Mouse (Mus musculus): ENCODE results near the gene Senp7. TPM values are rescaled to one million over a fixed set of nuclear protein-coding genes. Genes with fewer than 3 reads are reported as not detected.
"Not testable (repeated sequence)": the region's sequence is repeated elsewhere in the genome, so short reads cannot be mapped to it uniquely, and the experiment has no call there.

The Senp7 gene
- polyA plus RNA-seq, 1 experiment = 25.1 TPM

- TF ChIP-seq POLR2A (IDR thresholded peaks at IDR 0.05; ENCODE audit: extremely low read depth, insufficient read depth, low read length) (no peak), CTCF (IDR thresholded peaks at IDR 0.05; ENCODE audit: extremely low read depth, insufficient read depth, low read length) (no peak)
- Histone ChIP-seq H3K4me1 (ENCODE audit: control insufficient read depth, insufficient read depth, low read length) (no peaks in the 10 kb centered on the region), H3K27ac (ENCODE audit: insufficient read depth, low read length) (no peak overlapping the region), H3K4me3 (ENCODE audit: insufficient read depth, low read length) (no peak overlapping the region)
These were observed 74.4 kb downstream of the Senp7 start for GRCm38 (mm10) chr16:56122517-56122916.

GRCm38 (mm10) chr16:56124045-56124444 is 75.9 kb downstream of the Senp7 start:
- TF ChIP-seq POLR2A (IDR thresholded peaks at IDR 0.05; ENCODE audit: extremely low read depth, insufficient read depth, low read length) (no peak), CTCF (IDR thresholded peaks at IDR 0.05; ENCODE audit: extremely low read depth, insufficient read depth, low read length) (no peak)
- Histone ChIP-seq H3K27ac (ENCODE audit: insufficient read depth, low read length) (no peak overlapping the region), H3K4me1 (ENCODE audit: control insufficient read depth, insufficient read depth, low read length) (no peaks in the 10 kb centered on the region), H3K4me3 (ENCODE audit: insufficient read depth, low read length) (no peak overlapping the region)

GRCm38 (mm10) chr16:56131666-56132065 is 83.5 kb downstream of the Senp7 start:
- peak; percentile 29; the same call in 1 of the 2 replicates for TF ChIP-seq CTCF (IDR thresholded peaks at IDR 0.05; ENCODE audit: extremely low read depth, insufficient read depth, low read length)
- no peak for TF ChIP-seq POLR2A (IDR thresholded peaks at IDR 0.05; ENCODE audit: extremely low read depth, insufficient read depth, low read length)
- Histone ChIP-seq H3K4me3 (ENCODE audit: insufficient read depth, low read length) (no peak overlapping the region), H3K4me1 (ENCODE audit: control insufficient read depth, insufficient read depth, low read length) (no peaks in the 10 kb centered on the region), H3K27ac (ENCODE audit: insufficient read depth, low read length) (no peak overlapping the region)

- TF ChIP-seq CTCF (IDR thresholded peaks at IDR 0.05; ENCODE audit: extremely low read depth, insufficient read depth, low read length) (no peak), POLR2A (IDR thresholded peaks at IDR 0.05; ENCODE audit: extremely low read depth, insufficient read depth, low read length) (no peak)
- no peak overlapping the region for H3K4me3 ChIP-seq (ENCODE audit: insufficient read depth, low read length)
- H3K27ac ChIP-seq (ENCODE audit: insufficient read depth, low read length) = no peak overlapping the region
- no peaks in the 10 kb centered on the region for H3K4me1 ChIP-seq (ENCODE audit: control insufficient read depth, insufficient read depth, low read length)
These were observed 86.0 kb downstream of the Senp7 start for GRCm38 (mm10) chr16:56134149-56134548.

GRCm38 (mm10) chr16:56137672-56138071 is 89.5 kb downstream of the Senp7 start:
- not testable (repeated sequence) for H3K4me3 ChIP-seq (ENCODE audit: insufficient read depth, low read length); H3K27ac ChIP-seq (ENCODE audit: insufficient read depth, low read length); H3K4me1 ChIP-seq (ENCODE audit: control insufficient read depth, insufficient read depth, low read length)

GRCm38 (mm10) chr16:56139921-56140320 is 91.8 kb downstream of the Senp7 start:
- TF ChIP-seq POLR2A (IDR thresholded peaks at IDR 0.05; ENCODE audit: extremely low read depth, insufficient read depth, low read length) = no peak
- TF ChIP-seq CTCF (IDR thresholded peaks at IDR 0.05; ENCODE audit: extremely low read depth, insufficient read depth, low read length) = no peak
- Histone ChIP-seq H3K4me3 (ENCODE audit: insufficient read depth, low read length) (no peak overlapping the region), H3K4me1 (ENCODE audit: control insufficient read depth, insufficient read depth, low read length) (no peaks in the 10 kb centered on the region)

GRCm38 (mm10) chr16:56144876-56145555 is 96.9 kb downstream of the Senp7 start:
- Histone ChIP-seq H3K4me1 (ENCODE audit: control insufficient read depth, insufficient read depth, low read length) (no peaks in the 10 kb centered on the region), H3K4me3 (ENCODE audit: insufficient read depth, low read length) (no peak overlapping the region), H3K27ac (ENCODE audit: insufficient read depth, low read length) (no peak overlapping the region)
- no peak for TF ChIP-seq CTCF (IDR thresholded peaks at IDR 0.05; ENCODE audit: extremely low read depth, insufficient read depth, low read length)
- TF ChIP-seq POLR2A (IDR thresholded peaks at IDR 0.05; ENCODE audit: extremely low read depth, insufficient read depth, low read length) = no peak

More at GRCm38 (mm10) chr16:56139921-56140320, 91.8 kb downstream of the Senp7 start:
- H3K27ac ChIP-seq (ENCODE audit: insufficient read depth, low read length) = no peak overlapping the region

- H3K4me3 ChIP-seq (ENCODE audit: insufficient read depth, low read length) = no peak overlapping the region
- H3K4me1 ChIP-seq (ENCODE audit: control insufficient read depth, insufficient read depth, low read length) = no peaks in the 10 kb centered on the region
- TF ChIP-seq CTCF (IDR thresholded peaks at IDR 0.05; ENCODE audit: extremely low read depth, insufficient read depth, low read length) = no peak
- no peak for TF ChIP-seq POLR2A (IDR thresholded peaks at IDR 0.05; ENCODE audit: extremely low read depth, insufficient read depth, low read length)
- H3K27ac ChIP-seq (ENCODE audit: insufficient read depth, low read length) = no peak overlapping the region
These were observed 99.5 kb downstream of the Senp7 start for GRCm38 (mm10) chr16:56147679-56148078.

- H3K4me3 ChIP-seq (ENCODE audit: insufficient read depth, low read length) = no peak overlapping the region
- H3K4me1 ChIP-seq (ENCODE audit: control insufficient read depth, insufficient read depth, low read length) = no peaks in the 10 kb centered on the region
- TF ChIP-seq POLR2A (IDR thresholded peaks at IDR 0.05; ENCODE audit: extremely low read depth, insufficient read depth, low read length) (no peak), CTCF (IDR thresholded peaks at IDR 0.05; ENCODE audit: extremely low read depth, insufficient read depth, low read length) (no peak)
- no peak overlapping the region for H3K27ac ChIP-seq (ENCODE audit: insufficient read depth, low read length)
These were observed 115.3 kb downstream of the Senp7 start for GRCm38 (mm10) chr16:56163466-56163865.

- TF ChIP-seq POLR2A (IDR thresholded peaks at IDR 0.05; ENCODE audit: extremely low read depth, insufficient read depth, low read length) (no peak), CTCF (IDR thresholded peaks at IDR 0.05; ENCODE audit: extremely low read depth, insufficient read depth, low read length) (no peak)
- no peaks in the 10 kb centered on the region for H3K4me1 ChIP-seq (ENCODE audit: control insufficient read depth, insufficient read depth, low read length)
- no peak overlapping the region for H3K4me3 ChIP-seq (ENCODE audit: insufficient read depth, low read length)
- no peak overlapping the region for H3K27ac ChIP-seq (ENCODE audit: insufficient read depth, low read length)
These were observed 122.1 kb downstream of the Senp7 start for GRCm38 (mm10) chr16:56170247-56170646.
